Mouse (Mus musculus) CH12.LX (cell line): ENCODE data around the gene Vps53. TPM values are rescaled to one million over a fixed set of nuclear protein-coding genes. Genes with fewer than 3 reads are reported as not detected.
A peak's percentile ranks its signal among the peaks of the same experiment; 100 is the strongest.

Source experiments
- DNase-seq: peaks from one replicate; pipeline ENCODE4 v3.0.0-alpha.2; 2013; ENCODE audit errors: extremely low read depth
- H3K27ac ChIP-seq: 2 replicates; pipeline ENCODE4 v1.5.1; 2012; ENCODE audit warnings: low read depth, mild to moderate bottlenecking, control low read depth, moderate library complexity; ENCODE audit not compliant: insufficient read depth
- H3K27me3 ChIP-seq: replicated peaks from 2 replicates; pipeline ENCODE3; 2012; ENCODE audit warnings: inconsistent platforms
- H3K36me3 ChIP-seq, 2 experiments: replicated peaks in 1 of 2; 2 replicates each; pipeline versions ENCODE3 to v1.6.1; 2012; ENCODE audit warnings: inconsistent platforms in 1 of 2, low read length in 1 of 2, mild to moderate bottlenecking in 1 of 2, mixed read lengths in 1 of 2, moderate library complexity in 1 of 2; ENCODE audit not compliant: control insufficient read depth in 1 of 2, insufficient read depth in 1 of 2
- H3K4me1 ChIP-seq, 2 experiments: 2 replicates each; pipeline ENCODE4 v1.6.1; 2012; ENCODE audit warnings: inconsistent platforms in 1 of 2, moderate library complexity in 1 of 2; ENCODE audit not compliant: insufficient read depth in 2 of 2, control insufficient read depth in 1 of 2
- H3K4me2 ChIP-seq: 2 replicates; pipeline ENCODE4 v1.6.1; 2012; ENCODE audit warnings: low read depth, mild to moderate bottlenecking, control low read depth; ENCODE audit not compliant: poor library complexity, insufficient read depth, severe bottlenecking
- H3K4me3 ChIP-seq, 3 experiments: fragments of 150-350 bp in 1 of 3; sonication (generic) in 1 of 3; replicated peaks in 1 of 3; 2 replicates each; pipeline versions ENCODE3 to v1.5.1; 2011 to 2012; ENCODE audit warnings: low read depth in 2 of 3, low read length in 2 of 3, mild to moderate bottlenecking in 2 of 3, moderate library complexity in 2 of 3, control low read depth in 1 of 3, improper control_type of control experiment in 1 of 3, inconsistent platforms in 1 of 3, mixed read lengths in 1 of 3; ENCODE audit not compliant: poor library complexity in 1 of 3
- H3K79me2 ChIP-seq: replicated peaks from 2 replicates; pipeline ENCODE4 v1.6.1; 2012; ENCODE audit warnings: mild to moderate bottlenecking, moderate library complexity; ENCODE audit not compliant: control insufficient read depth, poor library complexity, insufficient read depth, severe bottlenecking; ENCODE audit errors: extremely low read depth
- H3K9ac ChIP-seq: 2 replicates; pipeline ENCODE4 v1.6.1; 2012; ENCODE audit warnings: low read depth, mild to moderate bottlenecking, control low read depth, moderate library complexity; ENCODE audit not compliant: insufficient read depth
- H3K9me3 ChIP-seq: replicated peaks from 2 replicates; pipeline ENCODE3; 2012; ENCODE audit warnings: low read length, inconsistent platforms, mixed read lengths
- CHD1 ChIP-seq: IDR thresholded peaks from 2 replicates; pipeline ENCODE4 v1.6.1; 2012; ENCODE audit warnings: low read depth, low read length, improper control_type of control experiment, inconsistent platforms
- CHD2 ChIP-seq: IDR thresholded peaks from 2 replicates; pipeline ENCODE4 v1.6.1; 2011; ENCODE audit warnings: low read length, improper control_type of control experiment
- CTCF ChIP-seq, 2 experiments: IDR thresholded peaks in 1 of 2; conservative IDR thresholded peaks in 1 of 2; 2 replicates each; pipeline ENCODE4 v1.5.1; 2011 to 2012; ENCODE audit warnings: low read depth in 2 of 2, low read length in 2 of 2, improper control_type of control experiment in 1 of 2, inconsistent platforms in 1 of 2, mild to moderate bottlenecking in 1 of 2, moderate library complexity in 1 of 2
- E2F4 ChIP-seq: IDR thresholded peaks from 2 replicates; pipeline ENCODE4 v1.6.1; 2011; ENCODE audit warnings: low read depth, low read length, improper control_type of control experiment; ENCODE audit not compliant: insufficient replicate concordance
- ELF1 ChIP-seq: IDR thresholded peaks from 2 replicates; pipeline ENCODE4 v1.6.1; 2014; ENCODE audit warnings: low read depth, mild to moderate bottlenecking, inconsistent platforms, low read length, improper control_type of control experiment
- EP300 ChIP-seq: IDR thresholded peaks from 2 replicates; pipeline ENCODE4 v1.6.1; 2011; ENCODE audit warnings: low read length, improper control_type of control experiment
- ETS1 ChIP-seq: conservative IDR thresholded peaks from 2 replicates; pipeline ENCODE4 v1.6.1; 2012; ENCODE audit warnings: low read depth, mild to moderate bottlenecking, inconsistent platforms, low read length, improper control_type of control experiment, moderate library complexity
- GABPA ChIP-seq: IDR thresholded peaks from 2 replicates; pipeline ENCODE4 v1.6.1; 2012; ENCODE audit warnings: low read depth, low read length, improper control_type of control experiment, inconsistent platforms; ENCODE audit not compliant: insufficient replicate concordance
- IRF4 ChIP-seq: IDR thresholded peaks from 2 replicates; pipeline ENCODE4 v1.6.1; 2014; ENCODE audit warnings: low read depth, mild to moderate bottlenecking, inconsistent platforms, low read length, improper control_type of control experiment
- JUND ChIP-seq: conservative IDR thresholded peaks from 2 replicates; pipeline ENCODE4 v1.6.1; 2011; ENCODE audit warnings: low read depth, low read length, improper control_type of control experiment
- KAT2A ChIP-seq: IDR thresholded peaks from 2 replicates; pipeline ENCODE4 v1.6.1; 2012; ENCODE audit warnings: low read length, improper control_type of control experiment, inconsistent platforms; ENCODE audit not compliant: insufficient replicate concordance
- MAX ChIP-seq: IDR thresholded peaks from 2 replicates; pipeline ENCODE4 v1.6.1; 2011; ENCODE audit warnings: low read length, improper control_type of control experiment
- PAX5 ChIP-seq: IDR thresholded peaks from 2 replicates; pipeline ENCODE4 v1.6.1; 2012; ENCODE audit warnings: low read length, inconsistent platforms, mixed read lengths
- POLR2AphosphoS2 ChIP-seq: IDR thresholded peaks from 2 replicates; pipeline ENCODE4 v1.6.1; 2011; ENCODE audit warnings: low read depth, low read length, improper control_type of control experiment
- RAD21 ChIP-seq: IDR thresholded peaks from 2 replicates; pipeline ENCODE4 v1.6.1; 2011; ENCODE audit warnings: low read depth, mild to moderate bottlenecking, low read length, improper control_type of control experiment, moderate library complexity
- RCOR1 ChIP-seq: conservative IDR thresholded peaks from 2 replicates; pipeline ENCODE4 v1.6.1; 2012; ENCODE audit warnings: low read depth, mild to moderate bottlenecking, inconsistent platforms, low read length, improper control_type of control experiment
- TBP ChIP-seq: conservative IDR thresholded peaks from 2 replicates; pipeline ENCODE4 v1.6.1; 2011; ENCODE audit warnings: low read depth, low read length, improper control_type of control experiment
- USF2 ChIP-seq: conservative IDR thresholded peaks from 2 replicates; pipeline ENCODE4 v1.6.1; 2011; ENCODE audit warnings: low read depth, low read length, improper control_type of control experiment
- ZC3H11A ChIP-seq: IDR thresholded peaks from 2 replicates; pipeline ENCODE4 v1.6.1; 2012; ENCODE audit warnings: low read depth, mild to moderate bottlenecking, inconsistent platforms, low read length, improper control_type of control experiment
- ZMIZ1 ChIP-seq: IDR thresholded peaks from 2 replicates; pipeline ENCODE4 v1.6.1; 2012; ENCODE audit warnings: low read depth, mild to moderate bottlenecking, inconsistent platforms, low read length, improper control_type of control experiment
- ZNF384 ChIP-seq: IDR thresholded peaks from 2 replicates; pipeline ENCODE4 v1.6.1; 2012; ENCODE audit warnings: low read depth, low read length, improper control_type of control experiment, inconsistent platforms
- dilution Hi-C: fragments of 300-500 bp; cut with MboI; formaldehyde crosslinking; loops from 2 replicates; pipeline ENCODE4 v1.14.3; 2020; ENCODE audit warnings: low sequenced_read_pairs; ENCODE audit not compliant: extremely low pct_unique_long_range_greater_than_20kb, extremely low pct_ligation_motif_present
- in situ Hi-C: fragments of 300-500 bp; cut with MboI; formaldehyde crosslinking; loops from 3 replicates; pipeline ENCODE4 v1.14.3; 2019; ENCODE audit warnings: low sequenced_read_pairs, low pct_ligation_motif_present, low pct_unique_long_range_greater_than_20kb, mixed read lengths
- polyA plus RNA-seq: library from polyadenylated mRNA; unstranded; fragments of >175 nt; gene quantifications from 2 replicates; pipeline ENCODE4 v1.2.1, GENCODE M21; 2012; ENCODE audit warnings: low read depth; ENCODE audit not compliant: insufficient read length
- total RNA-seq, 2 experiments: library from RNA; depleted of rRNA; stranded (reverse); fragments of 300-350 nt in 1 of 2; fragments of >200 nt in 1 of 2; gene quantifications; 2 replicates each; pipeline ENCODE4 v1.2.3; 2012 to 2014

Gene Vps53
- total and polyA plus RNA-seq, 3 experiments = 56.1 to 70.7 (median 62.2) TPM

DNA sequence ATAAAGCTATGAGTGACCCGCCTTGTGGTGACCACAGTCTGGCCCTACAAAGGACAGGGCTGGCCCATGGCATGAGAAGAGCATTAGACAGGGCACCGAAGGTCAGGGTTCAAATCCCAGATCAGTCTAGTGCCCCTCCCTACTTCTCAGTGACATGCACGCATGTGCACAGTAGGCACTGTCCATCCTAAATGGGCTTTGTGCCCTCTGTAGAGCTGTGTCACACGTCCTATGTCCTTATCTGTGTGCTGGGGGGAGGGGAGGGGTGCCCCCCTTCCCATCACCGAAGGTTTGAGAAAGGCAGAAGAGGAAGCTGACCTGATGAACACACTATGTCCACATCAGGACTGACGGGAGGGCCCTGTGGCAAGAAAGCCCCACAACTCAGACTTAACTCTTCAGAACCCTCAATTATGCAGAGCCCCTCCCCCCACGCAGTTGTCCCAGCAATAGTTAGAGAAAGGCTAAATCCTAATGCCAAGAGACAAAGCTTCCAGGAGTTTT lies 154.3 kb downstream of the Vps53 start:
- Histone ChIP-seq H3K4me3 (no peak overlapping the region), H3K4me2 (no peak overlapping the region), H3K36me3 (no peaks in the 10 kb centered on the region), H3K4me1 (peaks cover 0 to 6% of the 10 kb centered on the region in 2 experiments; a peak in 2 of 4 replicates), H3K9me3 (no peaks in the 10 kb centered on the region), H3K27ac (no peak overlapping the region), H3K79me2 (no peaks in the 10 kb centered on the region), H3K9ac (no peak overlapping the region), H3K27me3 (peaks cover 77% of the 10 kb centered on the region)
- no peak for DNase-seq
- dilution Hi-C loops = no loop called here
- in situ Hi-C loops = loop anchor here (10.0 kb wide), 1 partner anchor 130 kb away; no protein-coding TSS in a partner anchor
- TF ChIP-seq EP300 (no peak), CHD2 (0 out of 2 replicates have a peak, but pooled peaks have one; percentile 31)

GRCm38 (mm10) chr11:76020916-76021315 lies 158.5 kb downstream of the Vps53 start:
- Histone ChIP-seq H3K4me1 (no peaks in the 10 kb centered on the region; a peak in 1 of 4 replicates), H3K9ac (no peak overlapping the region), H3K4me3 (no peak overlapping the region), H3K27ac (no peak overlapping the region), H3K4me2 (no peak overlapping the region), H3K27me3 (peaks cover 43% of the 10 kb centered on the region), H3K36me3 (no peaks in the 10 kb centered on the region), H3K9me3 (no peaks in the 10 kb centered on the region), H3K79me2 (no peaks in the 10 kb centered on the region)
- dilution Hi-C loops = no loop called here
- TF ChIP-seq ZC3H11A = no peak
- no peak for TF ChIP-seq ZNF384
- no peak for TF ChIP-seq TBP
- no peak for TF ChIP-seq PAX5
- TF ChIP-seq RAD21 = no peak
- no peak for TF ChIP-seq E2F4
- TF ChIP-seq CHD1 = no peak
- no peak for TF ChIP-seq IRF4
- TF ChIP-seq CHD2 = no peak
- no peak for TF ChIP-seq RCOR1
- TF ChIP-seq USF2 = no peak
- TF ChIP-seq POLR2AphosphoS2 = no peak
- no peak for TF ChIP-seq ETS1
- TF ChIP-seq GABPA = no peak
- no peak for TF ChIP-seq JUND
- TF ChIP-seq CTCF (conservative IDR thresholded peaks at IDR 0.05 in 1 of 2, IDR thresholded peaks at IDR 0.05 in 1 of 2; ENCODE audit: low read depth in 2 of 2, low read length in 2 of 2) = no peak
- no peak for TF ChIP-seq ZMIZ1
- no peak for TF ChIP-seq MAX
- TF ChIP-seq ELF1 = no peak
- TF ChIP-seq KAT2A = no peak
- in situ Hi-C loops = loop anchor here (10.0 kb wide), 1 partner anchor 134 kb away; no protein-coding TSS in a partner anchor
- DNase-seq = no peak
